Mouse (Mus musculus) E14TG2a.4 (cell line): ENCODE results near the gene Utrn.

ENCODE experiments used
- CTCF ChIP-seq: conservative IDR thresholded peaks from 2 replicates; pipeline ENCODE4 v1.5.1; 2014; ENCODE audit warnings: low read length
- POU5F1 ChIP-seq: IDR thresholded peaks from 2 replicates; pipeline ENCODE4 v1.6.1; 2014; ENCODE audit warnings: low read length, borderline replicate concordance

DNA sequence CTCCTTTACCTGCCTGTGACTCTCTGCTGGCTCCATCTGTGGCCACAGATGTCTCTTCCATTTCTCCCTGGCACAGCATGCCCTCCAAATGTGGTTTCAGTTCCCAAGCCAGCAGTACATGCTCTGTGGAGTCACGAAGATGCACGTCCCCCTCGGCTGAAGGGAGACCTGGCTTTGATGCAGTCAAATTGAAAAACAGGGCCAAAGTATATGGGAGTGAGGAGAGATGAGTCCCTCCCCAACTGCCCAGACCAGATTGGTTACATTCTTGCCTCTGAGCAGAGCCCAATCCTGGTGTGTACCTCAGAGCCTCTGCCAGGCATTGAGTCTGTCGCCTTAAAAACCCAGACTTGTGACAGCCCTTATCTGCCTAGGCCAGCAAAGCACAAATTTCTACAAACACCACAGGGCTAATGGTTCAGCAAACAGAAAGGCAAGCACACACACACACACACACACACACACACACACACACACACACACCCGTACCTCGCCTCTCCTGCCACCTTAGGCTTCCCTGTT is 42.3 kb downstream of the Utrn start:
- no peak for TF ChIP-seq CTCF
- TF ChIP-seq POU5F1 = no peak
